Mouse (Mus musculus) kidney, adult 2 months (tissue): Measurements from ENCODE around the gene Slf1.

Source experiments
- CTCF ChIP-seq: fragments of 200-500 bp; conservative IDR thresholded peaks from 2 replicates; pipeline ENCODE4 v1.5.1; 2011; ENCODE audit warnings: low read depth, mild to moderate bottlenecking, control low read depth, low read length, moderate library complexity, mixed read lengths; ENCODE audit not compliant: insufficient read depth, insufficient read length
- POLR2A ChIP-seq: fragments of 200-500 bp; IDR thresholded peaks from one replicate; pipeline ENCODE4 v1.6.1; 2011; ENCODE audit warnings: low read depth, low read length, control low read depth

- TF ChIP-seq CTCF (no peak), POLR2A (no peak)
These were observed 116.4 kb downstream of the Slf1 start for GRCm38 (mm10) chr13:77018851-77019250.
